Mouse (Mus musculus): ENCODE results near the gene Gm49450. TPM values are rescaled to one million over a fixed set of nuclear protein-coding genes. Genes with fewer than 3 reads are reported as not detected.
"Not testable (repeated sequence)": the region's sequence is repeated elsewhere in the genome, so short reads cannot be mapped to it uniquely, and the experiment has no call there.

Gm49450 gene
- polyA plus RNA-seq, 1 experiment: not detected

- H3K4me1 ChIP-seq (ENCODE audit: control insufficient read depth, insufficient read depth, low read length): peaks cover 16% of the 10 kb centered on the region
- H3K27ac ChIP-seq (ENCODE audit: insufficient read depth, low read depth, low read length): no peak overlapping the region
- TF ChIP-seq CTCF (IDR thresholded peaks at IDR 0.05; ENCODE audit: low read depth, low read length) (no peak), POLR2A (IDR thresholded peaks at IDR 0.05; ENCODE audit: borderline replicate concordance, low read depth, low read length) (no peak)
- no peak overlapping the region for H3K4me3 ChIP-seq (ENCODE audit: insufficient read depth, low read length)
These were observed 4.1 kb upstream of the Gm49450 start for GRCm38 (mm10) chr15:98957475-98957874.

- no peak overlapping the region for H3K4me3 ChIP-seq (ENCODE audit: insufficient read depth, low read length)
- peaks cover 21% of the 10 kb centered on the region for H3K4me1 ChIP-seq (ENCODE audit: control insufficient read depth, insufficient read depth, low read length)
- TF ChIP-seq CTCF (IDR thresholded peaks at IDR 0.05; ENCODE audit: low read depth, low read length) (no peak), POLR2A (IDR thresholded peaks at IDR 0.05; ENCODE audit: borderline replicate concordance, low read depth, low read length) (no peak)
These were observed 2.6 kb upstream of the Gm49450 start for GRCm38 (mm10) chr15:98956000-98956399.

GRCm38 (mm10) chr15:98955324-98955723, 2.0 kb upstream of the Gm49450 start:
- Histone ChIP-seq H3K27ac (ENCODE audit: insufficient read depth, low read depth, low read length) (no peak overlapping the region), H3K4me1 (ENCODE audit: control insufficient read depth, insufficient read depth, low read length) (peaks cover 21% of the 10 kb centered on the region), H3K4me3 (ENCODE audit: insufficient read depth, low read length) (no peak overlapping the region)
- TF ChIP-seq POLR2A (IDR thresholded peaks at IDR 0.05; ENCODE audit: borderline replicate concordance, low read depth, low read length) (no peak), CTCF (IDR thresholded peaks at IDR 0.05; ENCODE audit: low read depth, low read length) (no peak)

More at GRCm38 (mm10) chr15:98956000-98956399, 2.6 kb upstream of the Gm49450 start:
- H3K27ac ChIP-seq (ENCODE audit: insufficient read depth, low read depth, low read length): no peak overlapping the region

GRCm38 (mm10) chr15:98954425-98955253, 1.3 kb upstream of the Gm49450 start:
- Histone ChIP-seq H3K27ac (ENCODE audit: insufficient read depth, low read depth, low read length) (no peak overlapping the region), H3K4me1 (ENCODE audit: control insufficient read depth, insufficient read depth, low read length) (peaks cover 21% of the 10 kb centered on the region), H3K4me3 (ENCODE audit: insufficient read depth, low read length) (no peak overlapping the region)
- no peak for TF ChIP-seq CTCF (IDR thresholded peaks at IDR 0.05; ENCODE audit: low read depth, low read length)

GRCm38 (mm10) chr15:98952751-98953400, 475 bp downstream of the Gm49450 start:
- H3K4me3 ChIP-seq (ENCODE audit: insufficient read depth, low read length): peak overlapping the region; percentile 88
- H3K27ac ChIP-seq (ENCODE audit: insufficient read depth, low read depth, low read length): peak overlapping the region; percentile 67
- TF ChIP-seq POLR2A (IDR thresholded peaks at IDR 0.05; ENCODE audit: borderline replicate concordance, low read depth, low read length) (no peak), CTCF (IDR thresholded peaks at IDR 0.05; ENCODE audit: low read depth, low read length) (no peak)
- peaks cover 21% of the 10 kb centered on the region for H3K4me1 ChIP-seq (ENCODE audit: control insufficient read depth, insufficient read depth, low read length)

GRCm38 (mm10) chr15:98952063-98952455, 1.3 kb downstream of the Gm49450 start:
- H3K4me1 ChIP-seq (ENCODE audit: control insufficient read depth, insufficient read depth, low read length): peaks cover 15% of the 10 kb centered on the region

GRCm38 (mm10) chr15:98951122-98952062, 2.0 kb downstream of the Gm49450 start:
- not testable (repeated sequence) for H3K27ac ChIP-seq (ENCODE audit: insufficient read depth, low read depth, low read length)
- H3K4me3 ChIP-seq (ENCODE audit: insufficient read depth, low read length): peak overlapping the region; percentile 33; the same call in 1 of the 2 replicates

More at GRCm38 (mm10) chr15:98952063-98952455, 1.3 kb downstream of the Gm49450 start:
- Histone ChIP-seq H3K4me3 (ENCODE audit: insufficient read depth, low read length) (peak overlapping the region; percentile 33), H3K27ac (ENCODE audit: insufficient read depth, low read depth, low read length) (no peak overlapping the region)
- TF ChIP-seq CTCF (IDR thresholded peaks at IDR 0.05; ENCODE audit: low read depth, low read length): no peak
- no peak for TF ChIP-seq POLR2A (IDR thresholded peaks at IDR 0.05; ENCODE audit: borderline replicate concordance, low read depth, low read length)

GRCm38 (mm10) chr15:98949607-98949892, 3.8 kb downstream of the Gm49450 start:
- H3K27ac ChIP-seq (ENCODE audit: insufficient read depth, low read depth, low read length): no peak overlapping the region
- no peak for TF ChIP-seq POLR2A (IDR thresholded peaks at IDR 0.05; ENCODE audit: borderline replicate concordance, low read depth, low read length)
- peaks cover 9% of the 10 kb centered on the region for H3K4me1 ChIP-seq (ENCODE audit: control insufficient read depth, insufficient read depth, low read length)
- H3K4me3 ChIP-seq (ENCODE audit: insufficient read depth, low read length): no peak overlapping the region

More at GRCm38 (mm10) chr15:98951122-98952062, 2.0 kb downstream of the Gm49450 start:
- H3K4me1 ChIP-seq (ENCODE audit: control insufficient read depth, insufficient read depth, low read length): not testable (repeated sequence)

- TF ChIP-seq CTCF (IDR thresholded peaks at IDR 0.05; ENCODE audit: low read depth, low read length): no peak
- TF ChIP-seq POLR2A (IDR thresholded peaks at IDR 0.05; ENCODE audit: borderline replicate concordance, low read depth, low read length): no peak
- H3K4me1 ChIP-seq (ENCODE audit: control insufficient read depth, insufficient read depth, low read length): peaks cover 9% of the 10 kb centered on the region
These were observed 4.3 kb downstream of the Gm49450 start for GRCm38 (mm10) chr15:98948857-98949606.

More at GRCm38 (mm10) chr15:98948857-98949606, 4.3 kb downstream of the Gm49450 start:
- no peak overlapping the region for H3K27ac ChIP-seq (ENCODE audit: insufficient read depth, low read depth, low read length)
- H3K4me3 ChIP-seq (ENCODE audit: insufficient read depth, low read length): no peak overlapping the region
